Mouse (Mus musculus): Measurements from ENCODE around the gene Ugt2b36. TPM values are rescaled to one million over a fixed set of nuclear protein-coding genes. Genes with fewer than 3 reads are reported as not detected.
"Not testable (repeated sequence)": the region's sequence is repeated elsewhere in the genome, so short reads cannot be mapped to it uniquely, and the experiment has no call there.

Ugt2b36 gene
- 3.0 and 47.7 TPM in 2 replicates for total RNA-seq (2021)
- long read RNA-seq, experiment 1 = 0 reads
- long read RNA-seq, experiment 2, transcript Ugt2b36-201 (6 exons, 1,888 nt) = major isoform, 50 of 51 reads
- long read RNA-seq, experiment 2, partial matches to known transcripts = 0 of 51 reads
- long read RNA-seq, experiment 2, other reads (novel, unspliced or antisense) = 0 of 51 reads

- DNase-seq = no peak
These were observed at the start of gene Ugt2b36 for GRCm38 (mm10) chr5:87092346-87093027. Gene Ugt2b36 (minus strand): TSS chr5:87092555.

- not testable (repeated sequence) for DNase-seq
These were observed 47.8 kb upstream of the Ugt2b36 start, which contains the start of gene Ugt2b5 for GRCm38 (mm10) chr5:87140196-87140595. Gene Ugt2b5 (minus strand): TSS chr5:87140318.

- not testable (repeated sequence) for DNase-seq
These were observed 11.3 kb upstream of the Ugt2b36 start for GRCm38 (mm10) chr5:87103697-87104096.

GRCm38 (mm10) chr5:87091111-87091510, 1.2 kb downstream of the Ugt2b36 start:
- no peak for DNase-seq

- no peak for DNase-seq
These were observed 3.1 kb downstream of the Ugt2b36 start for GRCm38 (mm10) chr5:87089264-87089663.

- no peak for DNase-seq
These were observed 6.1 kb downstream of the Ugt2b36 start for GRCm38 (mm10) chr5:87086269-87086668.

- no peak for DNase-seq
These were observed 61.7 kb downstream of the Ugt2b36 start for GRCm38 (mm10) chr5:87030624-87031023.

GRCm38 (mm10) chr5:87027359-87027758, 65.0 kb downstream of the Ugt2b36 start:
- no peak for DNase-seq

Other genes with a start within 250 kb of the Ugt2b36 start
- 0.68 and 23.5 TPM in 2 replicates for gene Ugt2b34, start 185.6 kb downstream of the Ugt2b36 start, total RNA-seq (2021)
- gene Ugt2b1, start 166.0 kb downstream of the Ugt2b36 start, total RNA-seq (2021) = 0.68 and 22.2 TPM in 2 replicates
- 0.26 and 6.3 TPM in 2 replicates for gene Ugt2b35, start 91.7 kb downstream of the Ugt2b36 start, total RNA-seq (2021)
- 0.38 and 15.4 TPM in 2 replicates for gene Ugt2b5, start 47.8 kb upstream of the Ugt2b36 start, total RNA-seq (2021)
- 0.74 TPM in 1 of 2 replicates, not detected in the other for gene Ugt2b37, start 162.2 kb upstream of the Ugt2b36 start, total RNA-seq (2021)
- gene Ugt2a3, start 244.6 kb upstream of the Ugt2b36 start, total RNA-seq (2021) = 5.0 TPM in 1 of 2 replicates, not detected in the other